Mouse (Mus musculus) frontal cortex, postnatal 14 days (tissue): ENCODE measurements around the gene Slc29a3.
A peak's percentile ranks its signal among the peaks of the same experiment; 100 is the strongest.
"Not testable (repeated sequence)": the region's sequence is repeated elsewhere in the genome, so short reads cannot be mapped to it uniquely, and the experiment has no call there.

Source experiments
- DNase-seq, 2 experiments: peaks; one replicate each; pipeline ENCODE4 v3.0.0; 2022; ENCODE audit warnings: low spot score in 2 of 2

Gene Slc29a3

GRCm38 (mm10) chr10:60767400-60767799 lies 14.8 kb upstream of the Slc29a3 start:
- DNase-seq = no peak

GRCm38 (mm10) chr10:60762126-60762525 lies 9.5 kb upstream of the Slc29a3 start:
- no peak for DNase-seq

- peak; percentile 83 to 92 for DNase-seq
These were observed 7.8 kb upstream of the Slc29a3 start for GRCm38 (mm10) chr10:60760377-60760776.

- peak in 1 of 2 experiments; percentile 53 for DNase-seq
These were observed 4.4 kb upstream of the Slc29a3 start for GRCm38 (mm10) chr10:60756992-60757391.

DNA sequence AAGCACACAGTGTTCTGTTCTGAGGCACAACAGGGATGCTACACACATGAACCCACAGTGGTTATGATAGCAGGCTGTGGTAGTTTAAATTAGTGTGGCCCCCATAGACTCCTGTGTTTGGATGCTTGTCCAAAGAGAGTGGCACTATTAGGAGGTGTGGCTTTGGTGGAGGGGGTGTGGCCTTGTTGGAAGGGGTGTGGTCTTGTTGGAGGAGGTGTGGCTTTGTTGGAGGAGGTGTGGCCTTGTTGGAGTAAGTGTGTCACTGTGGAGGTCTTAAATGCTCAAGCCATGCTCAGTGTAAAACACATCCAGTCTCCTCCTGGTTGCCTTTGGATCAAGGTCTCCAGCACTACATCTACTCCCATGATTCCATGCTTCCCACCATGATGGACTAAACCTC lies 3.6 kb upstream of the Slc29a3 start:
- DNase-seq = no peak

GRCm38 (mm10) chr10:60753941-60754340 lies 1.3 kb upstream of the Slc29a3 start:
- DNase-seq = no peak

DNA sequence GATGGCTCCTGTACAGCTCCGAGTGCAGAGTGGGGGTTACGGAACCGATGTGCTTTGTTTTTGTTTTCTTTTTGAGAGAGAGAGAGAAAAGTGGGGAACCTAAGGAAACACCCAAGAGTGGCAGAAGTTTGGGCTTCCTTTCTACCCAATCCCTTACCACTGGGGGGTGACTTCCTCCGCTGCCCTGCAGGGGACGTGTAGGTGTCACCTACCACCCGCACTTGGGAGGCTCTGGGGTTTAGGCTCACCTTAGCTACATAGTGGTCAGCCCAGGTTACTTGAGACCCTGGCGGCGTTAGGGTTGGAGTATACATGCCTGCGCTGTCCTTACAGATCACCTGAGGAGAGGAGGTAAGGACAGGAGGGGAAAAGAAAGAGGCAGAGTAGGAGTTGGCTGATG lies 667 bp upstream of the Slc29a3 start:
- no peak for DNase-seq

DNA sequence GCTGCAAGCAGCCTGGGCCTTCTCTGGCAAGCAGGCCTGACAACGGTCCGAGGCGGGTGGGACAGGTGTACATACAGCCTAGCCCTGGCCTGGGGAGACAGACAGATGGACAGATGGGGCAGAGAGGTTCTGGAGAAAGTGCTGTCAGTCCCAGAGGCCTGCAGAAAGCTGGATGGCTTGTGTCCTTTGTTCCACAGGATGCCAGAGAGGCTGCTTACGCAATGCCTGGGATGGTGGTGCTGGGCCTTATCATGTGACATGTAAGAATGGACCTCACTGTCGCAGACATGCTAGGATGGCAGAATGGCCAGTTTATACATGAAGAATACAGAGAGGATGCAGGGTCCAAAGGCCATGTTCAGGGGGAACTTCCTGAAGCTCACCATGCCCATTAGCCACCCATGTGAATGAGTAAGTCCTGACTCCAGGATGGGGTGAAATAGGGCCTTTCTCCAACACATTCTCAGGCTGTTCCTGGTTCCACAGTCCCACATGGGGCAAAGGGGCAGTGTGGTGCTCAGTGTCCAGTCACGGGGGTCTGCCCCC lies 4.9 kb downstream of the Slc29a3 start:
- no peak for DNase-seq

- DNase-seq = no peak
These were observed 6.1 kb downstream of the Slc29a3 start for GRCm38 (mm10) chr10:60746512-60746911.

- DNase-seq = no peak
These were observed 7.9 kb downstream of the Slc29a3 start for GRCm38 (mm10) chr10:60744543-60745290.

- no peak for DNase-seq
These were observed 8.9 kb downstream of the Slc29a3 start for GRCm38 (mm10) chr10:60743681-60744080.

DNA sequence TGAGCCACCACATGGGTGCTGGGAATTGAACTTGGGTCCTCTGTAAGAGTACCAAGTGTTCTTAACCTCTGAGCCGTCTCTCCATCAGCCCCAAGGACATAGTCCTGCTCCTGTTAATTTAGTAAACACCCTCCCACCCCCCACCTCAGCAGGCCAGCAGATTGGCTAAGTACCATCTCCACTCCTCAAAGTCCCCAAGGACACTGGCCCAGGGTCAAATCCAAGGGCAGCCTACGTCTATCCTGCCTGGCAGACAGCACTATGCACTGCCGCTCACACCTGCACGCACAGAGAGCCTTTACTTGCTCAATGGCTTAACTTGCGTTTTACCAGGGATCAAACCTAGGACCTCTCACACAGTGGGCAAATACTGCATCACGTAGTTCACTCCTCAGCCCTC lies 9.7 kb downstream of the Slc29a3 start:
- no peak for DNase-seq

DNA sequence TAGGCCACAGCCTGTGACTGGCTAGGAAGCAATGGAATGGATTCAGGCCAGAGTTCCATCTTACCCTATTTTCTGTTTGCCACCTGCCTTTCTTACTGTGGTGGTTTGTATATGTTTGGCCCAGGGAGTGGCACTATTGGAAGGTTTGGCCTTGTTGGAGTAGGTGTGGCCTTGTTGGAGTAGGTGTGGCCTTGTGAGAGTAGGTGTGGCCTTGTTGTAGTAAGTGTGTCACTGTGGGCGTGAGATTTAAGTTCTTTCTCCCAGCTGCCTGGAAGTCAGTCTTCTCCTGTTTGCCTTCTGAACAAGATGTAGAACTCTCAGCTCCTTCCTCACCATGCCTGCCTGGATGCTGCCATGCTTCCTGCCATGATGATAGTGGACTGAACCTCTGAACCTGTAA lies 10.3 kb downstream of the Slc29a3 start:
- DNase-seq = not testable (repeated sequence)

DNA sequence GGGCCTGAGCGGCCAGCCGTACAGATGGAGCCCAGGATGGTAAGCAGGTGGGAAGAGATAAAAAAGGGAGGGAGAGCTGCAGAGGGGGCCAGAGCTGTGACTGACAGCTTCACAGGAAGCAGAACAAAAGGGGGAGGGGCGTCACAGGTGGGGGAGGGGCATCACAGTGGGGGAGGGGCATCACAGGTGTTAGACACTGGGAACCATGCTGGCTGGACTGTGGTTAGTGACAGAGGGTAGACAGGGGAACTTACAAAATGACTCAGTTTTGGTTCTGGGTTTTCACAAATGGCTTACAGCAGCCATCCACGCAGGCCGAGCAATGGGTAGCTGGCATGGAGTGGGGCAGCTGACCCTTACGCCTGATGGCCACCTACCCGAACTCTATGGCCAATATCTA lies 11.2 kb downstream of the Slc29a3 start:
- DNase-seq = no peak

DNA sequence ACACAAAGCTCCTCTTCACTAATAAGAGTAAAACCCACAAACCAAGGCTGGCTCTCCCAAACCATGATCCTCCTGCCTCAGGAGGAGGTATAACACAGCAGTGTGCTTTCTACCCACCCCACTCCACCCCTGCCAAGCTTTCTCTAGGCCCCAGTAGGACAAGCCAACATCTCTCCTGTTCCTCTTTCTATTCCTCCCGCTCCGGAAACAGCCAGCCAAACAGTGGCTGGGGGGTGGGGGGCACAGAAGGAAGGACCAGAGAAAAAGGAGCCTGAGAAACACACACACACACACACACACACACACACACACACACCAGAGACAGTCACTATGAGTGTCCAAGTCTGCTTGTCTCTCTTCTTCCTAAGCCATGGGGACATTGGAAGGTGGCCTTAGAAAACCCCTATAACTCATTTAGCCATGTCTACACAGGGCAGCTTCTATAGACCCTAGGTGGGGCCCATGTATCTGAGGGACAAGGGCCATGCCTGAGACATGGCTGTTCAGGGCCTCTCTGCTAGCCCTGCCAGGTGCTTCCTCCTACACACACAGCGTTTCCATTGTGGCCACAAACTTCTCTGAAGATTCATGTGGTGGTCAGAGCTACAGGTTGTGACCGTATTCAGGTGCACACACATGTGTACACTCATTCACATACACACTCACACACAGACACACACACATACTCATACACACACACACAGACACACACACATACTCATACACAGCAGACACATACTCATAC lies 12.8 kb downstream of the Slc29a3 start:
- no peak for DNase-seq

GRCm38 (mm10) chr10:60737886-60738640 lies 14.5 kb downstream of the Slc29a3 start:
- DNase-seq = no peak

DNA sequence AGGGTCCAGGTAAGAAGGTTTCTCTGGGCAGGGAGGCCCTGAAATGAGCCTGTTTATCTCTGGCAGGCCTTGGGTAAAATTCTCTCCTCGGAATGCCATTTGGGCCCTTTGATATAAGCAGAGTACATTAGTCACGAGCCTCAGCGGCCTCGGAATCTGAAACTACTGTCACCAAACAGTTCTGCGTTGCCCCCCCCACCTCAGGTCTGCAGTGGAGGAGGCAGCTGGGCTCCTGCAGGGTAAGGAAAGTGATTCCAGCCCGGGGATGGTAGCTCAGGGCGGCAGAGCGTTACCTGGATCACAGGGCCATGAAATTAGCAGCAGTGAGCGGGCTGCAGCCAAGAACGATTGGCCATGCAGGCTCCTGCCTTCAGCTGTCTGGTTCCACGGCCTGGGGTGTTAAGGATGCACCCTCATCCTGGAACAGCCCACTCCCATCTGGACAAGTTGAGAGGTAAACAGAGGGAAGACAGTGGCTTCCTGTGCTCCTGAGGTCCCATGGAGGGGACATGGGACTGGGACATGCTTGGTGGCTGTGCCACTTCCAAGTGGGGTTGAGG lies 15.3 kb downstream of the Slc29a3 start:
- DNase-seq = no peak

- no peak for DNase-seq
These were observed 16.9 kb downstream of the Slc29a3 start for GRCm38 (mm10) chr10:60735737-60736136.

DNA sequence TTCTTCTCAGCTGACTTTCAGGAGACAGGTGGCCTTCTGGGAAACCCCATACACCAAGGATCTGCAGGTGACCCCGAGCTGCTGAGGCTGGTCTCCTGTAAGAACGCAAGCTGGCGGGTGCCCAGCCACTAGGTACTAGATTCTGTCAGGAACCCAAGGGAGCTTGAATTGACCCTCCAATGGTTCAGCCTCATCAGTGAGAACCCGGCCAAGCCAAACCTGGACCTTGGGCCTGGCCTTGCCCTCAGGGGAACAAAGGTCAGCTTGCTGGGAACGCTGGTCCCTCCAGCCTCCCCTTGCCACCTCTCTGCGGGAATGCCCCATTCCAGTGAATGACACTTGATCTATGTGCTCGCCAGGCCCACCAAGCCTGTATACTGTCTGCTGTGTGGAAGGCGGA lies 19.1 kb downstream of the Slc29a3 start:
- no peak for DNase-seq

DNA sequence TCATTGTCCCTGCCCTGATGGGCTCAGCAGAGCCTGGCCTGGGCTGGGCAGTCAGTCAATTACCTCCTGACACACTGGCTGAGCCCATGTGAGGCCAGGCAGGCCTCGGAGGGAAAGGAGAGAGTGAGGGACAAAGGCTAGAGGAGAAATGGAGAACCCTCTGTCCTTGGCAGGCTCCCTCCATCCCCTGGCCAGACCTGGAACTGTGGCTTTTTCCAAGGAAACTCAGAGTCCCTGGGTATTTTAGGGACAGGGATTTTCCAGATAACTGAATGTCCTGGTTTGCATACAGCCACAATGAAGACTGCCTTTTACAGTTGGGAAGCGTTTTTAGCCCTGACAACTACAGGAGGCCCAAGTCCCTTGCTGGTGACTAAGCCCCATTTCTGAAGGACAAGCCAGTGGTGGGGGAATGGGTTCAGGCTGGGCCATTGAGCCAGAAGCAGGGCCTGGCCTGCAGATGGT lies 20.2 kb downstream of the Slc29a3 start:
- DNase-seq = no peak

DNA sequence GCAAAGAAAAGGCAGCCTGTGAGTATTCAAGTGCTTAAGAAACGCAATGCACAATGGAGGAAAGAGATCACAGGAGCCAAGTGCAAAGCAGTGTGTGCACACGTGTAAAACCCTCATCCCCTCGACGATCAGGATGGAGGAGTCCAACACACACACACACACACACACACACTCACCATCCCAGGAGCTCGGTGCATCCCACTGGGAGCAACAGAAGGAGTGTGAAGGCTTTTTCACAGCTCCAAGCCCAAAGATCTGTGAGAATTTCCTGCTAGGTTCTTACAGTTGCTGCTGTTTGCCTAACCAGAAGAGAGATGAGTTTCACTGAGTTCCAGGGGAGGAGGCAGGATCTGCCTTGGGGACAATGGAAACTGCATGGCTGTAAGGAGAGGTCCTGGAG lies 20.9 kb downstream of the Slc29a3 start:
- no peak for DNase-seq

- no peak for DNase-seq
These were observed 25.3 kb downstream of the Slc29a3 start for GRCm38 (mm10) chr10:60727301-60727700.
